Mouse (Mus musculus): ENCODE data around the gene Csk. TPM values are rescaled to one million over a fixed set of nuclear protein-coding genes. Genes with fewer than 3 reads are reported as not detected.

Csk gene
- total RNA-seq, 2 experiments from 2014 or later: 7.1 to 14.0 TPM

GRCm38 (mm10) chr9:57641775-57642550, 11.5 kb downstream of the Csk start:
- no peak for DNase-seq
- H3K4me3 ChIP-seq: no peak overlapping the region
- intact Hi-C loops (cut with DNase I): no loop called here
- no peak for TF ChIP-seq CTCF (IDR thresholded peaks at IDR 0.05)
- peak overlapping the region; percentile 77; the same call in 1 of the 2 replicates for H3K27ac ChIP-seq

- intact Hi-C loops (cut with DNase I): no loop called here
- Histone ChIP-seq H3K4me3 (peak overlapping the region; percentile 52), H3K27ac (peak overlapping the region; percentile 77)
- DNase-seq: peak; percentile 50
- no peak for TF ChIP-seq CTCF (IDR thresholded peaks at IDR 0.05)
These were observed 12.4 kb downstream of the Csk start for GRCm38 (mm10) chr9:57641022-57641421.

GRCm38 (mm10) chr9:57640384-57640783, 13.0 kb downstream of the Csk start:
- intact Hi-C loops (cut with DNase I): no loop called here
- Histone ChIP-seq H3K27ac (peak overlapping the region; percentile 77), H3K4me3 (peak overlapping the region; percentile 52)
- TF ChIP-seq CTCF (IDR thresholded peaks at IDR 0.05): no peak
- peak; percentile 85 for DNase-seq

- peak overlapping the region; percentile 52 for H3K4me3 ChIP-seq
- H3K27ac ChIP-seq: peak overlapping the region; percentile 77
- intact Hi-C loops (cut with DNase I): no loop called here
- no peak for DNase-seq
- no peak for TF ChIP-seq CTCF (IDR thresholded peaks at IDR 0.05)
These were observed 13.6 kb downstream of the Csk start for GRCm38 (mm10) chr9:57639661-57640328.

GRCm38 (mm10) chr9:57638651-57639459, 14.6 kb downstream of the Csk start:
- peak overlapping the region; percentile 33 for H3K4me3 ChIP-seq
- intact Hi-C loops (cut with DNase I): no loop called here
- peak; percentile 49 for DNase-seq
- peak overlapping the region; percentile 77 for H3K27ac ChIP-seq
- no peak for TF ChIP-seq CTCF (IDR thresholded peaks at IDR 0.05)

GRCm38 (mm10) chr9:57637741-57638322, 15.6 kb downstream of the Csk start:
- H3K4me3 ChIP-seq: peak overlapping the region; percentile 33; the same call in 1 of the 2 replicates
- intact Hi-C loops (cut with DNase I): no loop called here
- peak; percentile 72 for DNase-seq
- TF ChIP-seq CTCF (IDR thresholded peaks at IDR 0.05): no peak
- H3K27ac ChIP-seq: peak overlapping the region; percentile 77

- Histone ChIP-seq H3K4me3 (no peak overlapping the region; the same call in 1 of the 2 replicates), H3K27ac (peak overlapping the region; percentile 77)
- no peak for DNase-seq
- TF ChIP-seq CTCF (IDR thresholded peaks at IDR 0.05): no peak
- intact Hi-C loops (cut with DNase I): no loop called here
These were observed 16.2 kb downstream of the Csk start for GRCm38 (mm10) chr9:57637272-57637671.

GRCm38 (mm10) chr9:57633481-57634024, 19.9 kb downstream of the Csk start:
- H3K27ac ChIP-seq: no peak overlapping the region; the same call in 1 of the 2 replicates
- no peak overlapping the region for H3K4me3 ChIP-seq
- TF ChIP-seq CTCF (IDR thresholded peaks at IDR 0.05): no peak
- no peak for DNase-seq
- intact Hi-C loops (cut with DNase I): loop anchor here (1.0 kb wide), 1 partner anchor 10 kb away; no protein-coding TSS in a partner anchor

- peak; percentile 85 for DNase-seq
- no peak overlapping the region for H3K4me3 ChIP-seq
- TF ChIP-seq CTCF (IDR thresholded peaks at IDR 0.05): peak; percentile 100
- intact Hi-C loops (cut with DNase I): loop anchor here (1.0 kb wide), 2 partner anchors 16 to 26 kb away; no protein-coding TSS in a partner anchor
- H3K27ac ChIP-seq: no peak overlapping the region
These were observed 24.1 kb downstream of the Csk start for GRCm38 (mm10) chr9:57629118-57629874.

- Histone ChIP-seq H3K4me3 (no peak overlapping the region), H3K27ac (no peak overlapping the region)
- intact Hi-C loops (cut with DNase I): loop anchor here (1.0 kb wide), 2 partner anchors 17 to 27 kb away; no protein-coding TSS in a partner anchor
- TF ChIP-seq CTCF (IDR thresholded peaks at IDR 0.05): no peak
- DNase-seq: no peak
These were observed 24.7 kb downstream of the Csk start for GRCm38 (mm10) chr9:57628717-57629116.

- DNase-seq: no peak
- no peak for TF ChIP-seq CTCF (IDR thresholded peaks at IDR 0.05)
- intact Hi-C loops (cut with DNase I): no loop called here
- Histone ChIP-seq H3K27ac (no peak overlapping the region), H3K4me3 (no peak overlapping the region)
These were observed 25.5 kb downstream of the Csk start for GRCm38 (mm10) chr9:57627892-57628291.

All from gastrocnemius, adult 2 months (tissue).